Mouse (Mus musculus): ENCODE results near the gene Crkl.
A peak's percentile ranks its signal among the peaks of the same experiment; 100 is the strongest.

- TF ChIP-seq FLI1 (IDR thresholded peaks at IDR 0.05; ENCODE audit: low read length) (peak; percentile 66; the same call in 1 of the 2 replicates), GATA1 (IDR thresholded peaks at IDR 0.05; ENCODE audit: borderline replicate concordance, low read length) (no peak)
Observed at GRCm38 (mm10) chr16:17530640-17531288, 79.0 kb downstream of the Crkl start, which contains the start of gene Thap7.

Measured in megakaryocyte, embryonic 14.5 days (primary cell).